Mouse (Mus musculus) heart, postnatal 0 days (tissue): ENCODE results near the gene Gm20441. TPM values are rescaled to one million over a fixed set of nuclear protein-coding genes. Genes with fewer than 3 reads are reported as not detected.
A peak's percentile ranks its signal among the peaks of the same experiment; 100 is the strongest.

Experiments
- ATAC-seq: fragments of 200-750 bp; cut with Nextera tagmentation; 2 replicates; pipeline ENCODE4 v1.8.0; 2017; ENCODE audit warnings: low read depth, moderate number of reproducible peaks, moderate library complexity; ENCODE audit not compliant: insufficient read depth
- DNase-seq: peaks from one replicate; pipeline ENCODE4 v3.0.0-alpha.2; 2016; ENCODE audit warnings: low spot score
- H3K27ac ChIP-seq: fragments of 300-500 bp; sonication (generic); 2 replicates; pipeline ENCODE4 v1.5.1; 2014; ENCODE audit warnings: low read depth, mild to moderate bottlenecking
- H3K27me3 ChIP-seq: fragments of 300-500 bp; sonication (generic); 2 replicates; pipeline ENCODE4 v1.6.1; 2014; ENCODE audit warnings: low read length, mixed read lengths; ENCODE audit not compliant: control insufficient read depth, insufficient read depth
- H3K36me3 ChIP-seq: fragments of 300-500 bp; sonication (generic); replicated peaks from 2 replicates; pipeline ENCODE4 v1.6.1; 2014; ENCODE audit warnings: low read length, mixed read lengths; ENCODE audit not compliant: control insufficient read depth, insufficient read depth
- H3K4me1 ChIP-seq: fragments of 300-500 bp; sonication (generic); 2 replicates; pipeline ENCODE4 v1.6.1; 2014; ENCODE audit warnings: antibody characterized with exemption; ENCODE audit not compliant: control insufficient read depth, insufficient read depth
- H3K4me2 ChIP-seq: fragments of 300-500 bp; sonication (generic); 2 replicates; pipeline ENCODE4 v1.6.1; 2014; ENCODE audit warnings: low read depth, mild to moderate bottlenecking, low read length, moderate library complexity
- H3K4me3 ChIP-seq: fragments of 300-500 bp; sonication (generic); 2 replicates; pipeline ENCODE4 v1.5.1; 2014; ENCODE audit warnings: low read depth, low read length
- H3K9ac ChIP-seq: fragments of 300-500 bp; sonication (generic); replicated peaks from 2 replicates; pipeline ENCODE4 v1.6.1; 2014; ENCODE audit warnings: low read depth, low read length, mixed read lengths
- H3K9me3 ChIP-seq: fragments of 300-500 bp; sonication (generic); replicated peaks from 2 replicates; pipeline ENCODE4 v1.6.1; 2016; ENCODE audit warnings: low read length; ENCODE audit not compliant: control insufficient read depth
- CTCF ChIP-seq: IDR thresholded peaks from 2 replicates; pipeline ENCODE4 v1.5.1; 2016; ENCODE audit warnings: antibody characterized with exemption, control low read depth, low read depth
- EP300 ChIP-seq: IDR thresholded peaks from 2 replicates; pipeline ENCODE4 v1.6.1; 2016; ENCODE audit warnings: antibody characterized with exemption, low read depth
- WGBS: fragments of 180-500 bp; shearing (Covaris S2); extraction: QIAGEN DNeasy Blood & Tissue Kit; methylation state at CpG from one replicate; pipeline ENCODE4 v1.1.7; 2014; 5-methylcytosine and 5-hydroxymethylcytosine counted together
- polyA plus RNA-seq: library from polyadenylated mRNA; unstranded; fragments of >200 nt; fragmentation: Nextera tagmentation; extraction: Ambion mirVana; gene quantifications from 2 replicates; pipeline ENCODE4 v1.2.1, GENCODE M21; 2015
- total RNA-seq: library from RNA; depleted of rRNA; stranded (reverse); fragments of >200 nt; gene quantifications from 2 replicates; pipeline ENCODE4 v1.2.3, GENCODE M21; 2014; ENCODE audit warnings: low replicate concordance; rRNA removed

Gene Gm20441
- total RNA-seq (not detected in 2 replicates), polyA plus RNA-seq (not detected in 2 replicates)

- H3K4me2 ChIP-seq: peak within 1 kb of the TSS; percentile 63
- ATAC-seq: peak; percentile 58
- peak within 1 kb of the TSS; percentile 38 for H3K9ac ChIP-seq
- peaks cover 9% of the 10 kb centered on the region for H3K9me3 ChIP-seq
- no peaks in the 10 kb centered on the region for H3K36me3 ChIP-seq
- no peak within 1 kb of the TSS for H3K27ac ChIP-seq
- TF ChIP-seq CTCF: no peak
- no peak for TF ChIP-seq EP300
- H3K27me3 ChIP-seq: peaks cover 12% of the 10 kb centered on the region; the same call in 1 of the 2 replicates
- peak; percentile 37 for DNase-seq
- WGBS: 2% methylated on average over 28 of the region's 28 CpGs
- 0 out of 2 replicates have a peak, but pooled peaks cover 4% of the 10 kb centered on the region for H3K4me1 ChIP-seq
- peak within 1 kb of the TSS; percentile 42 for H3K4me3 ChIP-seq
These were observed at the start of gene Gm20441, which contains the start of gene Gstt3 for GRCm38 (mm10) chr10:75780769-75781578. Gm20441 (minus strand) TSS chr10:75780954. Gstt3 (minus strand) TSS chr10:75781414.

GRCm38 (mm10) chr10:75830275-75830670, 49.5 kb upstream of the Gm20441 start:
- ATAC-seq (no peak), DNase-seq (no peak)
- Histone ChIP-seq H3K4me1 (peaks cover 20% of the 10 kb centered on the region), H3K27me3 (no peaks in the 10 kb centered on the region), H3K4me3 (no peak overlapping the region), H3K4me2 (no peak overlapping the region), H3K27ac (no peak overlapping the region), H3K9ac (no peak overlapping the region), H3K36me3 (no peaks in the 10 kb centered on the region), H3K9me3 (no peaks in the 10 kb centered on the region)
- TF ChIP-seq EP300: no peak
- TF ChIP-seq CTCF: no peak
- 79% methylated on average over 2 of the region's 2 CpGs for WGBS

GRCm38 (mm10) chr10:75829529-75830274, 48.9 kb upstream of the Gm20441 start:
- no peak overlapping the region for H3K27ac ChIP-seq
- H3K27me3 ChIP-seq: no peaks in the 10 kb centered on the region
- no peak for DNase-seq
- WGBS: 75% methylated on average over 2 of the region's 2 CpGs
- H3K36me3 ChIP-seq: no peaks in the 10 kb centered on the region
- TF ChIP-seq EP300 (no peak), CTCF (no peak)
- no peak overlapping the region for H3K9ac ChIP-seq
- H3K4me3 ChIP-seq: no peak overlapping the region
- no peak overlapping the region for H3K4me2 ChIP-seq
- H3K9me3 ChIP-seq: peaks cover under 1% of the 10 kb centered on the region; the same call in 1 of the 2 replicates
- H3K4me1 ChIP-seq: peaks cover 16% of the 10 kb centered on the region
- ATAC-seq: no peak

GRCm38 (mm10) chr10:75828500-75828931, 47.8 kb upstream of the Gm20441 start:
- Histone ChIP-seq H3K9ac (no peak overlapping the region), H3K36me3 (no peaks in the 10 kb centered on the region), H3K9me3 (peaks cover 3% of the 10 kb centered on the region; the same call in 1 of the 2 replicates), H3K27me3 (no peaks in the 10 kb centered on the region), H3K27ac (no peak overlapping the region), H3K4me1 (peaks cover 16% of the 10 kb centered on the region), H3K4me3 (no peak overlapping the region), H3K4me2 (no peak overlapping the region)
- TF ChIP-seq CTCF (no peak), EP300 (no peak)
- no peak for DNase-seq
- no peak for ATAC-seq

- H3K27ac ChIP-seq: no peak overlapping the region
- 0 out of 2 replicates have a peak, but pooled peaks have one; percentile 49 for ATAC-seq
- 65% methylated on average over 4 of the region's 4 CpGs for WGBS
These were observed 47.1 kb upstream of the Gm20441 start for GRCm38 (mm10) chr10:75827668-75828360.

More at GRCm38 (mm10) chr10:75827668-75828360, 47.1 kb upstream of the Gm20441 start:
- Histone ChIP-seq H3K9ac (no peak overlapping the region), H3K4me1 (peaks cover 16% of the 10 kb centered on the region), H3K4me3 (no peak overlapping the region), H3K4me2 (no peak overlapping the region), H3K9me3 (peaks cover 3% of the 10 kb centered on the region; the same call in 1 of the 2 replicates), H3K27me3 (no peaks in the 10 kb centered on the region), H3K36me3 (no peaks in the 10 kb centered on the region)
- peak; percentile 65 for DNase-seq
- TF ChIP-seq EP300 (no peak), CTCF (no peak)
